Mouse (Mus musculus) duodenum, adult 2 months (tissue): ENCODE measurements around the gene Wnk3. TPM values are rescaled to one million over a fixed set of nuclear protein-coding genes. Genes with fewer than 3 reads are reported as not detected.

Experiments used
- polyA plus RNA-seq: library from polyadenylated mRNA; depleted of rRNA; stranded (reverse); fragments of >200 nt; gene quantifications from 2 replicates; pipeline ENCODE4 v1.2.3, GENCODE M21; 2012; ENCODE audit warnings: low replicate concordance; rRNA removed

Wnk3 gene
- not detected in 2 replicates for polyA plus RNA-seq

DNA sequence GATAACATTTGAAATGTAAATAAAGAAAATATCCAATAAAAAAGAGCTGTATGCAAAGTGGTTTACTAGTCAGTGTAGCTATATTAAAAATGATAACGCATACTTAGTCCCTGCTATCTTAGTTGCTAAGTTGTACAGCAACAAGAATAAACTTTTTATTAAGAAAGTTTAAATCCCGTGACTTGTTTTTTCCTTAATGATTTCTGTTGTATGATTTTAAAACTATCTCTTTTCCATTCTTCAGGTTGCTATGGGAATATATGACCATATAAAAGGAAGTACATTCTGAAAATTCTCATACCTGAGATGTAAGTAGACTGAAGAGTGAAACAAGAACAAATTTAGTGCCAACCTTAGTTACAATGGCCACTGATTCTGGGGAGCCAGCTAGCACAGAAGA, at the start of gene Wnk3:
Wnk3 (plus strand) TSS at position 301 of the 400 bp plus-strand sequence.

GRCm38 (mm10) chrX:151343761-151344500, 146.1 kb downstream of the Wnk3 start, which contains the start of gene Fam120c:
Gene Fam120c, plus strand, starts transcription at chrX:151344175.

Other genes starting within 250 kb of the Wnk3 start
- gene Gnl3l, start 180.8 kb upstream of the Wnk3 start, polyA plus RNA-seq, result 2.1 and 2.4 TPM in 2 replicates
- gene Fgd1, start 151.9 kb upstream of the Wnk3 start, polyA plus RNA-seq, result 1.5 and 3.1 TPM in 2 replicates
- gene Tsr2, start 101.5 kb upstream of the Wnk3 start, polyA plus RNA-seq, result 0.55 and 0.81 TPM in 2 replicates
- gene Fam120c, start 146.1 kb downstream of the Wnk3 start, polyA plus RNA-seq, result 1.2 and 2.1 TPM in 2 replicates